Mouse (Mus musculus) stomach, embryonic 16.5 days (tissue): Measurements from ENCODE around the gene Msl2. TPM values are rescaled to one million over a fixed set of nuclear protein-coding genes. Genes with fewer than 3 reads are reported as not detected.
A peak's percentile ranks its signal among the peaks of the same experiment; 100 is the strongest.

Source experiments
- ATAC-seq: fragments of 200-750 bp; cut with Nextera tagmentation; 2 replicates; pipeline ENCODE4 v1.8.0; 2017; ENCODE audit warnings: moderate number of reproducible peaks, moderate TSS enrichment; ENCODE audit not compliant: insufficient read depth, low FRiP score
- H3K27ac ChIP-seq: fragments of 300-500 bp; sonication (generic); 2 replicates; pipeline ENCODE4 v1.5.1; 2014; ENCODE audit warnings: low read length
- H3K27me3 ChIP-seq: fragments of 300-500 bp; sonication (generic); 2 replicates; pipeline ENCODE4 v1.6.1; 2014; ENCODE audit warnings: low read length, control low read depth, mixed read lengths; ENCODE audit not compliant: control insufficient read depth, insufficient read depth
- H3K36me3 ChIP-seq: fragments of 300-500 bp; sonication (generic); 2 replicates; pipeline ENCODE4 v1.6.1; 2014; ENCODE audit warnings: low read length; ENCODE audit not compliant: control insufficient read depth, insufficient read depth
- H3K4me1 ChIP-seq: fragments of 300-500 bp; sonication (generic); 2 replicates; pipeline ENCODE4 v1.6.1; 2014; ENCODE audit warnings: low read length, control low read depth, mixed read lengths; ENCODE audit not compliant: control insufficient read depth, insufficient read depth
- H3K4me2 ChIP-seq: fragments of 300-500 bp; sonication (generic); 2 replicates; pipeline ENCODE4 v1.6.1; 2014; ENCODE audit warnings: low read depth, low read length, mixed read lengths
- H3K4me3 ChIP-seq: fragments of 300-500 bp; sonication (generic); replicated peaks from 2 replicates; pipeline ENCODE4 v1.5.1; 2014; ENCODE audit warnings: mild to moderate bottlenecking, low read length
- H3K9ac ChIP-seq: fragments of 300-500 bp; sonication (generic); 2 replicates; pipeline ENCODE4 v1.6.1; 2014; ENCODE audit warnings: low read length
- H3K9me3 ChIP-seq: fragments of 300-500 bp; sonication (generic); replicated peaks from 2 replicates; pipeline ENCODE4 v1.6.1; 2016; ENCODE audit warnings: low read length, control low read depth; ENCODE audit not compliant: control insufficient read depth
- WGBS: fragments of 180-500 bp; shearing (Covaris S2); extraction: QIAGEN DNeasy Blood & Tissue Kit; methylation state at CpG from one replicate; pipeline ENCODE4 v1.1.7; 2014; 5-methylcytosine and 5-hydroxymethylcytosine counted together
- polyA plus RNA-seq: library from polyadenylated mRNA; unstranded; fragments of >200 nt; fragmentation: Nextera tagmentation; extraction: Ambion mirVana; gene quantifications from 2 replicates; pipeline ENCODE4 v1.2.1, GENCODE M21; 2015

Msl2 gene
- polyA plus RNA-seq, 1 experiment from 2014 or later: 3.2 TPM

DNA sequence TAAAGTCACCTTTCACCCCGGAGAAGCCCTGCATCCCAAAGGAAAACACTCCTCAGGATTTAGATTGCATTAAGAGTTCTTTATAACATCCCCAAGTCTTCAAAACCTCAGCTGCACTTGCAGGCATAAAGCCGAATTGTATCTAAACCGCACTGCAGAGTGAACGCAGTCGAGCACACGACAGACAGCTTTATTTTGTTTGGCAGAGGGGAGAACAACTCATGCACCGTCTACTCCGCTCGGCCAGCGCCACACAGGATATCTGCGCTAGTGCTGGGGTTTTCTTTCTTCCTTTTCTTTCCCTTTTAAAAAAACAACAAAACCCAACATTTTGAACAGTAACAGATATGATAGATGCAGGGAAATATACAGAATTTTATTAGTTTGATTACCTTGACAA, 31.0 kb downstream of the Msl2 start:
- ATAC-seq: no peak
- 83% methylated on average over 11 of the region's 11 CpGs for WGBS

DNA sequence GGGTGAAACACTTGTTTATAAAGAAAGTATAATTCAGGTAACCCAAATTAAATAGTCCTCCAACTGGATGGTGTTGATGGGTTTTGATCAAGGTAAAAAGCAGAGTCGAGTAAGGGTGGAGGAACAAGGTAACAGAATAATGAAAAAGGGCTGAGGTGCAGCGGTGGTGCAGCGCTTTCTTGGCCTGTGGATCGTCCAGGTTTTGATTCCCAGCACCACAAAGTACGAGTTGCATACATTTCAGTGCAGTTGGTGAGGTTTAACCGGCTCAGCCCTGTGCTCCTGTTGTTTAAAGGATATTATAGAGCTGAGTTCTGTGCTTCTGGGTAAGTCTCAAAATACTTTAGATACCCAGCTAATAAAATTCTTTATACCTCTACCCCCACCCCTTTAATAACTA, 31.8 kb downstream of the Msl2 start:
- no peak for ATAC-seq
- H3K27me3 ChIP-seq: no peaks in the 10 kb centered on the region
- WGBS: 92% methylated on average over 6 of the region's 6 CpGs
- no peak overlapping the region for H3K9ac ChIP-seq
- H3K4me1 ChIP-seq: peaks cover 4% of the 10 kb centered on the region; the same call in 1 of the 2 replicates
- H3K4me3 ChIP-seq: no peak overlapping the region
- no peaks in the 10 kb centered on the region for H3K9me3 ChIP-seq
- H3K4me2 ChIP-seq: no peak overlapping the region
- no peak overlapping the region for H3K27ac ChIP-seq
- peaks cover 14% of the 10 kb centered on the region for H3K36me3 ChIP-seq

More for the DNA sequence above, 31.0 kb downstream of the Msl2 start:
- peaks cover 16% of the 10 kb centered on the region for H3K36me3 ChIP-seq
- H3K4me3 ChIP-seq: no peak overlapping the region
- no peaks in the 10 kb centered on the region for H3K9me3 ChIP-seq
- H3K27me3 ChIP-seq: no peaks in the 10 kb centered on the region
- H3K4me2 ChIP-seq: no peak overlapping the region
- H3K27ac ChIP-seq: no peak overlapping the region
- H3K9ac ChIP-seq: no peak overlapping the region
- H3K4me1 ChIP-seq: peaks cover 2% of the 10 kb centered on the region; the same call in 1 of the 2 replicates

DNA sequence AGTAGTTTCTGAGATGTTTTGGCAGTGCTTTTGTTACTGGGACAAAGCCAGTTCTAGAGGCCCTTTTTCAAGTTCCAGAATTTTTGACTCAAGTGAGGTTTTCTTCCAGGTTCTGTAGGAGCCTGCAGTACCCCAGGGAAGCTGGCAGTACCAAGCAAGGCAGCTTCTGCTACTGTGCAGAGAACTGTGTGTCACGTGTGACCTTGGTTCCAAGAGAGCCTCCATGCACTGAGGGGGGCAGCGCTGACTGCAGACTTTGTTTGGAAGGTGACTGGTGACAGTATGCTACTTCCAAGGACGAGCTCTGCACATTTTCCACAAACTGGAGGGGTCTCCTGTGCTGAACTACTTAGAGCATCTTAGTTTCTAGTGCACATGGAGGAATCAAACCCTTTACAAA, 33.5 kb downstream of the Msl2 start:
- ATAC-seq: no peak
- WGBS: 83% methylated on average over 3 of the region's 3 CpGs
- Histone ChIP-seq H3K4me1 (peaks cover 4% of the 10 kb centered on the region; the same call in 1 of the 2 replicates), H3K36me3 (peaks cover 4% of the 10 kb centered on the region), H3K9ac (no peak overlapping the region), H3K4me3 (no peak overlapping the region), H3K9me3 (no peaks in the 10 kb centered on the region), H3K27me3 (no peaks in the 10 kb centered on the region), H3K4me2 (no peak overlapping the region), H3K27ac (no peak overlapping the region)

DNA sequence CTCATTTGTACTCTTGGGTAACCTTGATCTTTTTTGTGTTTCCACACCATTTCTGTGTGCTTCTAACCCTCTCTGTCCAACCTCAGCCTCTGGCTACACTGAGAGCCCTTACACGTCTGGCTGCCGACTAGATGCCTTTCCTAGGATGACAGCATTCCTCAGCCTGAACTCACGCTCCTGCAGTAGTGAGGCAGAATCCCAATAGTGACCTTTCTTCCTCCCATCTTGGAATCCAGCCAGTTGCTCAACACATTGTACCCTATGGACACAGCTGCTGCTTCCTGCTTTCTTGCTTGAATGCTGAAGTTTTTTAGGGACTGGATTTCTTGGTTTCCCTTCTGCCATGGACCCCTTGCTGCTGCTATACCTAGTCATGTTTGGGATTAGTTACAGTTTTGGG, 36.1 kb downstream of the Msl2 start:
- Histone ChIP-seq H3K4me3 (no peak overlapping the region), H3K27ac (no peak overlapping the region), H3K9ac (no peak overlapping the region), H3K36me3 (peaks cover under 1% of the 10 kb centered on the region), H3K4me2 (no peak overlapping the region), H3K4me1 (peaks cover 4% of the 10 kb centered on the region; the same call in 1 of the 2 replicates), H3K9me3 (no peaks in the 10 kb centered on the region), H3K27me3 (no peaks in the 10 kb centered on the region)
- ATAC-seq: peak; percentile 80
- WGBS: 11% methylated on average over 3 of the region's 3 CpGs

DNA sequence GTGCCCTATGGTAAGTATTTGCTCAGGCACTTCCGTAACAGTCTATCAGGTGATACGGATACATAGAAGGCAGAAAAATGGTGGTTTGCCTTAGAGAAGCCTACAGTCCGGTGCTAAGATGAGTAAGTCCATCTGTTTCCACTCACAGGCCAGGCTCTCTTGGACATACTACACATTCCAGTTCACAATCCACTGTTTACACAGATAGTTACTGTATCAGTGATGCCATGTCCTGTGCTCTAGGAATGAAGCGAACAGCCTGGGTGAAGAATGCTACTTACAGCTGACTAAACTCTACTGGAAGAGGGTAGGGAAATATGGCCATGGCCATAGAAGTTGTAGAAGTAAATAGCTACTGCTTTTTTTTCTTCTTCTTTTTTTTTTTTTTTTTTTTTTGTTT, 39.4 kb downstream of the Msl2 start:
- Histone ChIP-seq H3K4me1 (peaks cover 4% of the 10 kb centered on the region; the same call in 1 of the 2 replicates), H3K4me3 (no peak overlapping the region), H3K9ac (no peak overlapping the region), H3K36me3 (no peaks in the 10 kb centered on the region), H3K27me3 (no peaks in the 10 kb centered on the region), H3K4me2 (no peak overlapping the region), H3K27ac (no peak overlapping the region), H3K9me3 (no peaks in the 10 kb centered on the region)
- no peak for ATAC-seq
- 63% methylated on average over 4 of the region's 4 CpGs for WGBS

DNA sequence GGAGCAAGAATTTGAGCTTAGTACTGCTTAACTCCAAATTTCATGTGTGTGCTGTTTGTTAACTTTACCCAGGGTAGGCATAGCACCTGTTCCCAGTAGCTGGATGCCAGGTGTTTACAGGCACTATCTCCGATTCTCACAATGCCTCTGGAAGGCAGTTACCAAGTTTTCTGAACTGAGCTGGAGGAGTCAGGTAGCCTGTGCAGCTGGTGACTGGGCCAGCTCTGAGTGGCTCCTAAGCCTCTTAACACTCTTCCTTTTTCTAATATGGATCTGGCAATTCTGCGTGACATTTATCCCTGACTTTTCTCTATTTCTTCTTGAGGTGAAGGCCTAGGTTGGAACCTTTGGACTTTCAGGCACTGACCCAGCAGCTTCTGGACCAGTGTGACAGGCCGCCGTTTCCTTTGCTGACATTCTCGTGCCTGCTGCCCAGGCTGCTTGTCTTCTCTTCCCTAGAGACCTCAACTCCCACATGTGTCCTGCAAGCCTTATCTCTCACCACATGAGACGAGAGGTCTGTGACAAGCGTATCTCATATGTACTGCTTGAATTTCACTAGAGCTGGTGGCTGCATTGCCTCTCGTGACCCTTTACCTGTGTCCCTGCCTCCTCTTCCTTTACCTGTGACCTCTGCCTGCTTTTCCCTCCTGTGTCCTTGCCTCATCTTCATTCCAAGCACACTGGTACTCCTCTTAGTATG, 40.4 kb downstream of the Msl2 start:
- Histone ChIP-seq H3K4me3 (no peak overlapping the region), H3K4me2 (no peak overlapping the region), H3K27ac (no peak overlapping the region), H3K27me3 (no peaks in the 10 kb centered on the region), H3K9ac (no peak overlapping the region), H3K4me1 (peaks cover 4% of the 10 kb centered on the region; the same call in 1 of the 2 replicates), H3K36me3 (no peaks in the 10 kb centered on the region), H3K9me3 (no peaks in the 10 kb centered on the region)
- 84% methylated on average over 8 of the region's 8 CpGs for WGBS
- ATAC-seq: no peak

DNA sequence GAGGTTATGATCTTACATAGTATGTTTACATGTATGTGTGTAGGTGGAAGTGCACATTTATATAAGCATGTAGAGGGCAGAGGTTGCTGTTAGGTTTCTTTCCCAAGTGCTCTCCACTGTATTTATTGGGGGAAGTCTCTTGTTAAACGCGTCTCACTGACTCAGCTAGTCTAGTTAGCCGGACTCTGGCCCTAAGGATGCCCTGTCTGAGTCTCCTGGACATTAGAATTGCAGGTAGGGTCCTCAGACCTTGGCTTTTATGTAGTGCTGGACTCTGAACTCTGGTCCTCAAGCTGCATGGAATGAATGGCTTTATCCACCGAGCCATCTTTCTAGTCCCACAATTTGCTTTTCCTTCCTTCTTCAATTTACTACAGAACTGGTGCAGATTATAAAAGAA, 69.7 kb downstream of the Msl2 start:
- 93% methylated on average over 4 of the region's 4 CpGs for WGBS
- H3K9ac ChIP-seq: no peak overlapping the region
- H3K4me2 ChIP-seq: no peak overlapping the region
- no peaks in the 10 kb centered on the region for H3K4me1 ChIP-seq
- H3K36me3 ChIP-seq: peaks cover 17% of the 10 kb centered on the region
- H3K27ac ChIP-seq: no peak overlapping the region
- no peak for ATAC-seq
- no peaks in the 10 kb centered on the region for H3K9me3 ChIP-seq
- H3K27me3 ChIP-seq: no peaks in the 10 kb centered on the region
- no peak overlapping the region for H3K4me3 ChIP-seq

DNA sequence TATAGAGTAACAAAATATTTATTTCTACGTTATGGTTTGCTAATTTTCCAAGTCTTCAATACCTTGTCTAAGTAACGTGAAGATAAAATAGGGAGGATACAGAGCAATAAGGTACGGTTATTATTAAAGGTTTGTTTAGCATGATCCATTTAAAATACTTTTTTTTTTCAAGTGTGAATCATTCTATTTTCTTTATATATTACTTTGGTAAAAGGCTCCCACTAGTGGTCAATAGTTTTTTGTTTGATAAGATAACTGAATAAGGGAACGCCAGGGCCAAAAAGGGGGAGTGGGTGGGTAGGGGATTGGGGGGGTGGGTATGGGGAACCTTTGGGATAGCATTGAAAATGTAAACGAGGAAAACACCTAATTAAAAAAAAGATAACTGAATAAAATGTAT, 79.0 kb downstream of the Msl2 start:
- WGBS: 63% methylated on average over 5 of the region's 5 CpGs
- no peak for ATAC-seq
- Histone ChIP-seq H3K9ac (no peak overlapping the region), H3K4me2 (no peak overlapping the region), H3K4me1 (no peaks in the 10 kb centered on the region), H3K4me3 (no peak overlapping the region), H3K9me3 (no peaks in the 10 kb centered on the region), H3K27ac (no peak overlapping the region), H3K36me3 (0 out of 2 replicates have a peak, but pooled peaks cover 2% of the 10 kb centered on the region), H3K27me3 (no peaks in the 10 kb centered on the region)
